In the genomic region with DNA sequence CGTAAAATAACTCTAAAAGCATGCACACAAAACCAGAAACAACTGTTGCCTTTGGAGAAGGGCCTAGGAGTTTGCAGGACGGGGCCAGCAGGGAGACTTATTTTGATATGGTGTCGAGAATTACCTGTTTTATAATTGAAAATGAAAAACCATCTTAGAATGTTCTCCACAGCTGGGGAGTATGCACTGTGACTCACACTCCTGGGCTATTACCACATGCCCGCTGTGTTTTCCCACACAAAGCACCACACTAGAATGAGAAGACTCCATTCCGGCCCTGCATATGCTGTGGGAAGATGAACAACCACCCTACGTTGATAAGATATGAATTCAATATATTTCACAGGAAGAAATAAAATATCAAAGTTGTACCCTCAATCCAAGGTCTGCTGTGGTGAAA, we compare ENCODE assay signal across 18 mouse cellular contexts.
"Had no signal": no experiment of that assay in that cellular context is flagged by ENCODE, and none has a peak within 500 bp of the region (broad histone marks: within the 10 kb centered on the region; RNA-seq: fewer than 3 reads in every experiment).

No protein-coding gene starts in this region.

- H3K9ac ChIP-seq: lung, embryonic 14.5 days; midbrain, embryonic 12.5 days; neural tube, embryonic 12.5 days; stomach, embryonic 15.5 days had no signal

- H3K9me3 ChIP-seq: midbrain, embryonic 10.5 days; midbrain, embryonic 12.5 days; neural tube, embryonic 12.5 days; neural tube, embryonic 15.5 days; stomach, embryonic 15.5 days had no signal

- H3K27me3 ChIP-seq: midbrain, embryonic 12.5 days; neural tube, embryonic 12.5 days; neural tube, embryonic 15.5 days; stomach, embryonic 15.5 days had no signal

- H3K4me2 ChIP-seq: lung, embryonic 14.5 days; midbrain, embryonic 12.5 days; neural tube, embryonic 12.5 days; neural tube, embryonic 15.5 days; stomach, embryonic 15.5 days had no signal

- H3K27ac ChIP-seq: macrophage; midbrain, embryonic 10.5 days; midbrain, embryonic 12.5 days; neural tube, embryonic 12.5 days; neural tube, embryonic 15.5 days; stomach, embryonic 15.5 days; stomach, postnatal 0 days had no signal

- DNase-seq: lung, adult 18-20 months; lung, embryonic 14.5 days; lung, postnatal 14 days; lung, postnatal 36 days; midbrain, embryonic 14.5 days; right cerebral cortex, postnatal 14 days; thymus, adult 2 months; thymus, postnatal 25 days; thymus, postnatal 4 days had no signal

- ATAC-seq: midbrain, embryonic 16.5 days had no signal

- H3K4me1 ChIP-seq: midbrain, embryonic 10.5 days; midbrain, embryonic 12.5 days; neural tube, embryonic 12.5 days; stomach, embryonic 15.5 days had no signal

- H3K4me3 ChIP-seq: midbrain, embryonic 10.5 days; midbrain, embryonic 12.5 days; myocyte; neural tube, embryonic 12.5 days; neural tube, embryonic 15.5 days; stomach, embryonic 15.5 days had no signal

- H3K36me3 ChIP-seq: midbrain, embryonic 10.5 days; midbrain, embryonic 12.5 days; neural tube, embryonic 12.5 days; neural tube, embryonic 15.5 days; stomach, embryonic 15.5 days had no signal
